Mouse (Mus musculus) heart, embryonic 13.5 days (tissue): ENCODE measurements at regions not wholly inside any gene's neighbourhood (a gene's known extent, or its start where the extent isn't known, plus 50 kb on each side); places are given as distances from the start of the nearest gene placed in this dataset.

Experiments
- ATAC-seq: fragments of 200-750 bp; cut with Nextera tagmentation; 2 replicates; pipeline ENCODE4 v1.8.0; 2017; ENCODE audit warnings: moderate TSS enrichment; ENCODE audit not compliant: insufficient number of reproducible peaks, low FRiP score, low TSS enrichment; ENCODE audit errors: extremely low read depth
- H3K27ac ChIP-seq: fragments of 300-500 bp; sonication (generic); replicated peaks from 2 replicates; pipeline ENCODE4 v1.5.1; 2015; ENCODE audit warnings: moderate library complexity, mild to moderate bottlenecking, inconsistent platforms
- H3K27me3 ChIP-seq: fragments of 300-500 bp; sonication (generic); replicated peaks from 2 replicates; pipeline ENCODE4 v1.6.1; 2015; ENCODE audit warnings: mild to moderate bottlenecking, inconsistent platforms
- H3K36me3 ChIP-seq: fragments of 300-500 bp; sonication (generic); 2 replicates; pipeline ENCODE4 v1.6.1; 2015; ENCODE audit warnings: mild to moderate bottlenecking, inconsistent platforms
- H3K4me1 ChIP-seq: fragments of 300-500 bp; sonication (generic); 2 replicates; pipeline ENCODE4 v1.6.1; 2015; ENCODE audit warnings: inconsistent platforms
- H3K4me2 ChIP-seq: fragments of 300-500 bp; sonication (generic); 2 replicates; pipeline ENCODE4 v1.6.1; 2015; ENCODE audit warnings: inconsistent platforms, mild to moderate bottlenecking, moderate library complexity
- H3K4me3 ChIP-seq: fragments of 300-500 bp; sonication (generic); 2 replicates; pipeline ENCODE4 v1.5.1; 2015; ENCODE audit warnings: moderate library complexity, mild to moderate bottlenecking, inconsistent platforms
- H3K9ac ChIP-seq: fragments of 300-500 bp; sonication (generic); 2 replicates; pipeline ENCODE4 v1.6.1; 2015; ENCODE audit warnings: inconsistent platforms, mild to moderate bottlenecking, moderate library complexity
- H3K9me3 ChIP-seq: fragments of 300-500 bp; sonication (generic); 2 replicates; pipeline ENCODE4 v1.6.1; 2016; ENCODE audit warnings: inconsistent platforms
- WGBS: fragments of 180-500 bp; shearing (Covaris S2); methylation state at CpG from one replicate; pipeline ENCODE4 v1.1.7; 2015; ENCODE audit warnings: mixed read lengths; 5-methylcytosine and 5-hydroxymethylcytosine counted together

- no peaks in the 10 kb centered on the region for H3K27me3 ChIP-seq
- no peaks in the 10 kb centered on the region for H3K36me3 ChIP-seq
- no peak for ATAC-seq
- H3K4me1 ChIP-seq = peaks cover 31% of the 10 kb centered on the region
- no peaks in the 10 kb centered on the region for H3K9me3 ChIP-seq
- H3K27ac ChIP-seq = peak overlapping the region; percentile 81
- H3K4me3 ChIP-seq = no peak overlapping the region
- no peak overlapping the region for H3K9ac ChIP-seq
- H3K4me2 ChIP-seq = peak overlapping the region; percentile 44
- 34% methylated on average over 5 of the region's 5 CpGs for WGBS
Measured at GRCm38 (mm10) chr6:94413987-94414360, 86.2 kb upstream of the Slc25a26 start.

- Histone ChIP-seq H3K9ac (no peak overlapping the region), H3K36me3 (no peaks in the 10 kb centered on the region), H3K27ac (peak overlapping the region; percentile 81), H3K4me3 (no peak overlapping the region), H3K9me3 (no peaks in the 10 kb centered on the region), H3K4me1 (peaks cover 31% of the 10 kb centered on the region), H3K4me2 (peak overlapping the region; percentile 44), H3K27me3 (no peaks in the 10 kb centered on the region)
- no peak for ATAC-seq
- 36% methylated on average over 10 of the region's 10 CpGs for WGBS
Measured at GRCm38 (mm10) chr6:94413297-94413986, 86.7 kb upstream of the Slc25a26 start.

GRCm38 (mm10) chr6:94412341-94412740 lies 87.8 kb upstream of the Slc25a26 start:
- Histone ChIP-seq H3K9ac (no peak overlapping the region), H3K9me3 (no peaks in the 10 kb centered on the region), H3K4me3 (no peak overlapping the region), H3K4me1 (peaks cover 38% of the 10 kb centered on the region), H3K27ac (no peak overlapping the region; the same call in 1 of the 2 replicates), H3K27me3 (no peaks in the 10 kb centered on the region), H3K4me2 (no peak overlapping the region), H3K36me3 (no peaks in the 10 kb centered on the region)
- 88% methylated on average over 7 of the region's 7 CpGs for WGBS
- ATAC-seq = no peak

- no peaks in the 10 kb centered on the region for H3K9me3 ChIP-seq
- H3K27ac ChIP-seq = peak overlapping the region; percentile 36; the same call in 1 of the 2 replicates
- no peak overlapping the region for H3K9ac ChIP-seq
- H3K36me3 ChIP-seq = no peaks in the 10 kb centered on the region
- H3K27me3 ChIP-seq = no peaks in the 10 kb centered on the region
- WGBS = 33% methylated on average over 2 of the region's 2 CpGs
- peaks cover 51% of the 10 kb centered on the region for H3K4me1 ChIP-seq
- peak; percentile 46; the same call in 1 of the 2 replicates for ATAC-seq
- no peak overlapping the region for H3K4me2 ChIP-seq
- no peak overlapping the region for H3K4me3 ChIP-seq
Measured at GRCm38 (mm10) chr6:94410480-94410879, 89.7 kb upstream of the Slc25a26 start.

GRCm38 (mm10) chr6:94408996-94409395 lies 91.1 kb upstream of the Slc25a26 start:
- ATAC-seq = no peak

GRCm38 (mm10) chr6:94407751-94408150 lies 92.4 kb upstream of the Slc25a26 start:
- 40% methylated on average over 4 of the region's 4 CpGs for WGBS
- peaks cover 39% of the 10 kb centered on the region for H3K4me1 ChIP-seq
- ATAC-seq = no peak
- H3K27ac ChIP-seq = peak overlapping the region; percentile 42; the same call in 1 of the 2 replicates
- no peak overlapping the region for H3K4me2 ChIP-seq
- H3K4me3 ChIP-seq = no peak overlapping the region
- no peaks in the 10 kb centered on the region for H3K27me3 ChIP-seq
- no peaks in the 10 kb centered on the region for H3K36me3 ChIP-seq
- no peak overlapping the region for H3K9ac ChIP-seq
- H3K9me3 ChIP-seq = no peaks in the 10 kb centered on the region

More at GRCm38 (mm10) chr6:94408996-94409395, 91.1 kb upstream of the Slc25a26 start:
- H3K4me1 ChIP-seq = peaks cover 52% of the 10 kb centered on the region
- H3K9me3 ChIP-seq = no peaks in the 10 kb centered on the region
- no peak overlapping the region for H3K27ac ChIP-seq
- no peak overlapping the region for H3K9ac ChIP-seq
- H3K36me3 ChIP-seq = no peaks in the 10 kb centered on the region
- H3K4me3 ChIP-seq = no peak overlapping the region
- H3K27me3 ChIP-seq = no peaks in the 10 kb centered on the region
- WGBS = 85% methylated on average over 2 of the region's 2 CpGs
- no peak overlapping the region for H3K4me2 ChIP-seq

- Histone ChIP-seq H3K9me3 (no peaks in the 10 kb centered on the region), H3K4me1 (peaks cover 36% of the 10 kb centered on the region), H3K9ac (no peak overlapping the region), H3K27ac (no peak overlapping the region), H3K27me3 (no peaks in the 10 kb centered on the region), H3K4me3 (no peak overlapping the region), H3K4me2 (no peak overlapping the region), H3K36me3 (no peaks in the 10 kb centered on the region)
- ATAC-seq = no peak
- WGBS = 61% methylated on average over 8 of the region's 8 CpGs
Measured at GRCm38 (mm10) chr6:94405371-94406076, 94.6 kb upstream of the Slc25a26 start.

GRCm38 (mm10) chr6:94401617-94402481 lies 98.3 kb upstream of the Slc25a26 start:
- H3K9me3 ChIP-seq = no peaks in the 10 kb centered on the region
- no peak overlapping the region for H3K4me3 ChIP-seq
- H3K27ac ChIP-seq = no peak overlapping the region
- H3K4me1 ChIP-seq = peaks cover 20% of the 10 kb centered on the region
- H3K36me3 ChIP-seq = no peaks in the 10 kb centered on the region
- no peak overlapping the region for H3K4me2 ChIP-seq
- no peak for ATAC-seq
- H3K9ac ChIP-seq = no peak overlapping the region
- WGBS = 70% methylated on average over 9 of the region's 9 CpGs
- no peaks in the 10 kb centered on the region for H3K27me3 ChIP-seq

GRCm38 (mm10) chr6:94401061-94401591 lies 99.0 kb upstream of the Slc25a26 start:
- ATAC-seq = no peak
- Histone ChIP-seq H3K4me3 (no peak overlapping the region), H3K4me1 (peaks cover 17% of the 10 kb centered on the region), H3K9ac (no peak overlapping the region), H3K36me3 (no peaks in the 10 kb centered on the region), H3K27me3 (no peaks in the 10 kb centered on the region), H3K27ac (no peak overlapping the region), H3K4me2 (peak overlapping the region; percentile 36; the same call in 1 of the 2 replicates), H3K9me3 (no peaks in the 10 kb centered on the region)
- 58% methylated on average over 14 of the region's 14 CpGs for WGBS

GRCm38 (mm10) chr6:94400471-94401051 lies 99.6 kb upstream of the Slc25a26 start:
- Histone ChIP-seq H3K27ac (no peak overlapping the region), H3K36me3 (no peaks in the 10 kb centered on the region), H3K27me3 (no peaks in the 10 kb centered on the region), H3K9me3 (no peaks in the 10 kb centered on the region), H3K4me1 (peaks cover 13% of the 10 kb centered on the region), H3K4me2 (peak overlapping the region; percentile 36), H3K4me3 (no peak overlapping the region), H3K9ac (no peak overlapping the region)
- ATAC-seq = no peak
- WGBS = 43% methylated on average over 13 of the region's 13 CpGs

GRCm38 (mm10) chr6:94391134-94391533 lies 107.4 kb upstream of the Magi1 start:
- H3K9ac ChIP-seq = no peak overlapping the region
- peak overlapping the region; percentile 40 for H3K27ac ChIP-seq
- ATAC-seq = no peak
- H3K27me3 ChIP-seq = no peaks in the 10 kb centered on the region
- no peaks in the 10 kb centered on the region for H3K9me3 ChIP-seq
- no peak overlapping the region for H3K4me3 ChIP-seq
- WGBS = 49% methylated on average over 5 of the region's 5 CpGs
- peaks cover 61% of the 10 kb centered on the region for H3K4me1 ChIP-seq
- H3K4me2 ChIP-seq = no peak overlapping the region
- no peaks in the 10 kb centered on the region for H3K36me3 ChIP-seq
